Mouse (Mus musculus): ENCODE measurements around the gene 2210016L21Rik. TPM values are rescaled to one million over a fixed set of nuclear protein-coding genes. Genes with fewer than 3 reads are reported as not detected.

2210016L21Rik gene
- polyA plus RNA-seq, 1 experiment from 2014 or later, result 48.0 TPM

DNA sequence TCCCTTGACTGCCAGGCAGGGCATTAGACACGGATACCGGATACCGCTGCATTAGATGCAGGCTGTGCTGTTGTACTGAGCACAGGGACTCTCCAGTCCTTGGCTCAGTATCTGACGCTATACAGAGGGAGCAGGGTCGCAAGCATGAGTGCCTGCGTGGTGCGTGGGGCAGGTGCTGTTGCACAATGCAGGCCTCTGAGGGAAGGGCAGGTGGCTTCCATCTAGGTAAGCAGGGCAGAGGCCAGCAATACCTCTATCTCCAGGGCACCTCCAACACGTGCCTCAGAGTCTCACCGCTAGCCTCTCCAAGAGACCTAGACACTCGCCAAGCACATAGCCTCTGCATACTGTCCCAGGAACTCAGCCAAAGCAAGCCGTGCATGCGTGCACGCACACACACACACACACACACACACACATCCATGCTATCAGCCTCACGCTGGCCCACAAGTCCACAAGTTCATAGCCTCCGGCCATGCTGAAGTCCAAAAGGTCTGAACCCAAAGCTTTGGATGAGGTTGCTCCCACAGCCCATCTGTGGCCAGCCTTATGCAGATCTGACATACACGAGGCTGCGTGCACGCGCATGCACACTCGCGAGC, 9.4 kb downstream of the 2210016L21Rik start:
- no peaks in the 10 kb centered on the region for H3K27me3 ChIP-seq (ENCODE audit: control insufficient read depth, insufficient read depth, low read depth, low read length)
- H3K36me3 ChIP-seq (ENCODE audit: control insufficient read depth, insufficient read depth, low read length), result peaks cover 11% of the 10 kb centered on the region
- no peak for ATAC-seq (ENCODE audit: low read depth)
- no peak overlapping the region for H3K4me2 ChIP-seq (ENCODE audit: low read depth, low read length)
- 75% methylated on average over 21 of the region's 21 CpGs for WGBS
- H3K4me1 ChIP-seq (replicated peaks; ENCODE audit: control insufficient read depth, insufficient read depth, low read length), result peaks cover 4% of the 10 kb centered on the region; the same call in 1 of the 2 replicates
- no peak overlapping the region for H3K4me3 ChIP-seq (ENCODE audit: low read length)
- H3K27ac ChIP-seq (ENCODE audit: low read length), result no peak overlapping the region
- no peaks in the 10 kb centered on the region for H3K9me3 ChIP-seq (ENCODE audit: control insufficient read depth, low read length)
- no peak overlapping the region for H3K9ac ChIP-seq (ENCODE audit: low read length)

DNA sequence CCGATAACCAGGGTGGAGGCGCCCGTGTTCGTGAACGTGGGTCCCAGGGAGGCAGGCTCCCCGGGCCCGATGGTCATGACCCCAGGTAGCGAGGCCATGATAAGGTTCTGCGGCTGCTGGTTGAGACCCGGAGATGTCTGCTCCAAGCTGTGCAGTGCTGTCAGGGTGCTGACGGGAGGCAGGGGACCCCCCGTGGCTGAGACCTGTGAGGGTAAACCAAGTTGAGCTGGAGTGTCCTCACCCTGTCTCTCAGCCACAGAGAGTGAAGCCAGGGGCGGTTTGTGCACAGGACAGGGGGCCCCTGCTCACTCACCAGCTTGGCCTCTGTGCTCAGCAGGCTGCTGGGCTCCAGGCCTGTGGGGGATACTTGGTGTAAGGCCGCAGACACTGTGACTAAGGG, 11.4 kb downstream of the 2210016L21Rik start:
- 70% methylated on average over 14 of the region's 14 CpGs for WGBS
- ATAC-seq (ENCODE audit: low read depth), result no peak

DNA sequence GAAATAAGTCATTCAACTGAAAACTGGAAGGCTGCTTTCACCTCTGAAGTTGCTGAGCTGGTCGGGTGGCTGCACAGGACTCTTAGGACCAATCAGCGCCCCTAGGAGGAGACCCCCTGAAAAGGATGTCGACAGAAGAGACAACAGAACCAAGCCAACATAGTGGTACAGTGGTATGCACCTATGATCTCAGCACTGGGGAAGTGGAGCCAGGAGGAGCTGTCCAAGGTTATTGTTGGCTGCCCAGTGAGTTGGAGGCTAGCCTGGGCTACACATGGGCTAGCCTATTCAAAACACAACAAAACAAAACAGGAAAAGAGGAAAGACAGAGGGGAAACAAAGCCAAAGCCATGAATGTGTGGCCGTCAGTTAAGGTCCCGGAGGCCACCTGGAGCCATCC, 16.1 kb downstream of the 2210016L21Rik start:
- H3K27ac ChIP-seq (ENCODE audit: low read length), result no peak overlapping the region
- H3K4me2 ChIP-seq (ENCODE audit: low read depth, low read length), result no peak overlapping the region
- H3K27me3 ChIP-seq (ENCODE audit: control insufficient read depth, insufficient read depth, low read depth, low read length), result no peaks in the 10 kb centered on the region
- no peak for ATAC-seq (ENCODE audit: low read depth)
- no peak overlapping the region for H3K9ac ChIP-seq (ENCODE audit: low read length)
- WGBS, result 85% methylated on average over 5 of the region's 5 CpGs
- no peaks in the 10 kb centered on the region for H3K9me3 ChIP-seq (ENCODE audit: control insufficient read depth, low read length)
- H3K4me3 ChIP-seq (ENCODE audit: low read length), result no peak overlapping the region
- no peaks in the 10 kb centered on the region; the same call in 1 of the 2 replicates for H3K4me1 ChIP-seq (replicated peaks; ENCODE audit: control insufficient read depth, insufficient read depth, low read length)
- H3K36me3 ChIP-seq (ENCODE audit: control insufficient read depth, insufficient read depth, low read length), result no peaks in the 10 kb centered on the region

More for the DNA sequence above, 11.4 kb downstream of the 2210016L21Rik start:
- no peak overlapping the region for H3K9ac ChIP-seq (ENCODE audit: low read length)
- H3K4me1 ChIP-seq (replicated peaks; ENCODE audit: control insufficient read depth, insufficient read depth, low read length), result peaks cover 4% of the 10 kb centered on the region; the same call in 1 of the 2 replicates
- H3K9me3 ChIP-seq (ENCODE audit: control insufficient read depth, low read length), result no peaks in the 10 kb centered on the region
- no peak overlapping the region for H3K27ac ChIP-seq (ENCODE audit: low read length)
- no peaks in the 10 kb centered on the region for H3K27me3 ChIP-seq (ENCODE audit: control insufficient read depth, insufficient read depth, low read depth, low read length)
- H3K4me2 ChIP-seq (ENCODE audit: low read depth, low read length), result no peak overlapping the region
- H3K4me3 ChIP-seq (ENCODE audit: low read length), result no peak overlapping the region
- H3K36me3 ChIP-seq (ENCODE audit: control insufficient read depth, insufficient read depth, low read length), result 0 out of 2 replicates have a peak, but pooled peaks cover 2% of the 10 kb centered on the region

DNA sequence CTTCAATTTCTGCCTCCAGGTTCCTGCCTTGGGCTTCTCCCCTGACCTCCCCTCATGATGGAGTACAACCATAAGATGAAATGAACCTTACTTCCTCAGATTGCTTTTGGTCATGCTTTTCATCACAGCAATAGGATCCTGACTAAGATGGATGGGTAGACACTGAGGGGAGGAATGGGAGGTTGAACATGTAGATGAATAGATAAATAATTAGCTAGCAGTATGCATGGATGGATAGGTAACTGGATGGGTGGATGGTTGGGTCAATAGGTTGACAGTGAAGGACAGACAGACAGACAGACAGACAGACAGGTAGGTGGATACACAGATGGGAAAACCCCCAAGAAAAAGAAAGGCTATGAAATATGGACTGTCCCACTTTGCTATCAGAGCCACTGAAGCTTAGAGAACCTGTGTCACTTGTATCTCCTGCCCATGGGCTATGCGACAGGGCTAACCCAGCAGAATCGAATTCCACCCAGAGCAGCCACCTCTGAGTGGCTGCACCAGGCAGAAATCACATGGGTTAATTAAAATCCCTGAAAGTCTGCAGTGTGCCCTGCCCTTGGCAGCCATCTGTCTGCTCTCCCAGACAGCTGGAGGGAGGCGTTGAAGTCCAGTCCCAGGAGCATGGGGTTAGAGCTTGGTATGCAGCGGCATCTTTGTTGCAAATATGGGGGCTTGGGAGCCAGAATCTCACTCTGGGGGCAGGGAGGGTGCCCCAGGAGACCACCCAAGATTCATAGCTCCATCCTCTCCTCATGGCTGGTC, 19.8 kb downstream of the 2210016L21Rik start:
- H3K4me2 ChIP-seq (ENCODE audit: low read depth, low read length), result no peak overlapping the region
- no peak overlapping the region for H3K4me3 ChIP-seq (ENCODE audit: low read length)
- no peaks in the 10 kb centered on the region for H3K9me3 ChIP-seq (ENCODE audit: control insufficient read depth, low read length)
- peak; percentile 62; the same call in 1 of the 2 replicates for ATAC-seq (ENCODE audit: low read depth)
- peaks cover 4% of the 10 kb centered on the region; the same call in 1 of the 2 replicates for H3K4me1 ChIP-seq (replicated peaks; ENCODE audit: control insufficient read depth, insufficient read depth, low read length)
- no peaks in the 10 kb centered on the region for H3K36me3 ChIP-seq (ENCODE audit: control insufficient read depth, insufficient read depth, low read length)
- H3K27ac ChIP-seq (ENCODE audit: low read length), result no peak overlapping the region
- no peaks in the 10 kb centered on the region for H3K27me3 ChIP-seq (ENCODE audit: control insufficient read depth, insufficient read depth, low read depth, low read length)
- 28% methylated on average over 4 of the region's 4 CpGs for whole genome bisulfite sequencing
- H3K9ac ChIP-seq (ENCODE audit: low read length), result no peak overlapping the region

DNA sequence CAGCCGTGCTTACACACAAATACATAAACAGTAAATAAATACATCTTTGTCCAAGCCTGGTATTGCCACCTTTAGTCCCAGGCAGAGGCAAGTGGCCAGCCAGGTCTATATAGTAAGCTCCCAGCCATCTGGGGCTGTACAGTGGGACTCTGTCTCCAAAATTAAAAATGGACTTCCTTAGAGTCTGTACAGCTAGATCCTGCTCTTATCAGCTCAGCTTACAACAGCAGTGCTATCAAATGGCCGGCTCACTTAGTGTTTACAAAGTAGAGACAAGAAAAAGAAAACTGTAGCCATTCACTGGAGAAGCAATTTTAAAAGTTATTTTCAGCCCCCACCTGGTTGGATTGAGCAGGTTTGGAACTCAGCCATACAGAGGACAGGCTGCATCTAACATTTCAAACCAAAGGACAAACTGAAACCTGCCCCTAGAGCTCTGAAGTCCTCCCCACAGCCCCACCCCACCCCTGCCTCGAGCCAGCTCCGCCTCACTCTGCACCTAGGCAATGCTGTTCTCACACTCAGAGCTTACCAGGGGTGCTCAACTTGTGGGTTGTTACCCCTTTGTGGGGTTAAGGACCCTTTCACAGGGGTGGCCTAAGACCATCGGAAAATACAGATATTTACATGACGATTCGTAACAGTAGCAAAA, 22.5 kb downstream of the 2210016L21Rik start:
- Histone ChIP-seq H3K9ac (ENCODE audit: low read length) (no peak overlapping the region; the same call in 1 of the 2 replicates), H3K4me2 (ENCODE audit: low read depth, low read length) (no peak overlapping the region), H3K27me3 (ENCODE audit: control insufficient read depth, insufficient read depth, low read depth, low read length) (no peaks in the 10 kb centered on the region), H3K27ac (ENCODE audit: low read length) (no peak overlapping the region), H3K9me3 (ENCODE audit: control insufficient read depth, low read length) (no peaks in the 10 kb centered on the region), H3K4me1 (replicated peaks; ENCODE audit: control insufficient read depth, insufficient read depth, low read length) (peaks cover 4% of the 10 kb centered on the region; the same call in 1 of the 2 replicates), H3K36me3 (ENCODE audit: control insufficient read depth, insufficient read depth, low read length) (no peaks in the 10 kb centered on the region), H3K4me3 (ENCODE audit: low read length) (no peak overlapping the region)
- ATAC-seq (ENCODE audit: low read depth), result no peak
- WGBS, result 30% methylated on average over 7 of the region's 7 CpGs

DNA sequence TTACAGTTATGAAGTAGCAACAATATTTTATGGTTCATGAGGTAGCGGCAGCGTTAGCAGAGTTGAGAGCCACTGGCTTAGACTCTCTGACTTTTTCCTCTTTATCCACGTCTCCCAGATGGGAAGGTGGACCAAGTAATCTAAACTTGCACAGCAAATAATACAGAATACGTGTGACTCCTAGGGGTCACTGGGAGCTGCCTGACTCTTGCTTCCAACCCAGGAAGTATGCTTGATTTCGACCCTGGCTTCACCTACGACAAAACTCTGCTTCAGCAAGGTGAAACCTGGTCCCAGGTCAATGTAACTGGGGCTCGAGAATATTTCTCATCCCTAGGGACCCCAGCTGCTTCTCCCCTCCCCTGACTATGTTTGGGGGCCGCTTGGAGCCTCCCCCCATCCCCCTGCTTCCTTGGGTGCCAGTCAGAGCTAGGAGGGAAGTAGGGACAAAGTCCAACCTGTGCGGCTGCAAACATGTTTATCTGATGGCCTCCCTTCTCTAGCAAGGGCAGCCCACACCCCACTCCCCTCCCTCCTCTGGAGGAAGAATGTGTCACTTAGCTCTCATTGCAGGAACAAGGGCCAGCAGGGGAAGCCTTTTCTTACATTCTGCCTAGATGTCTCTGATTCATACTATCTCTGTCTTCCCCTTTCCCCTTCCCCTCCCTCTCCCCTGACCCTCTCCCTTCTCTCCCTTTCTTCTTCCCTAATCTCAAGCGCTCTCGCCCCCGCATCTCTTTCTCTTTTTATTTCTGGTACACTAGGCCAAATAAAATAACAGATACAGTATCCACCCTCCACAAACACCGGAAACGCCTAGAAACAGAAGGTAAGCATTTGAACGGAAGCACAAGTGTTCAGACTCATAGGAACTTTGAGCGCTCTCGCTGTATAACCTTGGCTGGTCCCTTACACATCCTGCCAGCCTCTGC, 23.3 kb downstream of the 2210016L21Rik start:
- Histone ChIP-seq H3K36me3 (ENCODE audit: control insufficient read depth, insufficient read depth, low read length) (no peaks in the 10 kb centered on the region), H3K9me3 (ENCODE audit: control insufficient read depth, low read length) (no peaks in the 10 kb centered on the region), H3K4me2 (ENCODE audit: low read depth, low read length) (no peak overlapping the region), H3K4me3 (ENCODE audit: low read length) (no peak overlapping the region), H3K27me3 (ENCODE audit: control insufficient read depth, insufficient read depth, low read depth, low read length) (no peaks in the 10 kb centered on the region), H3K27ac (ENCODE audit: low read length) (no peak overlapping the region), H3K9ac (ENCODE audit: low read length) (no peak overlapping the region; the same call in 1 of the 2 replicates), H3K4me1 (replicated peaks; ENCODE audit: control insufficient read depth, insufficient read depth, low read length) (peaks cover 4% of the 10 kb centered on the region; the same call in 1 of the 2 replicates)
- WGBS, result 37% methylated on average over 17 of the region's 17 CpGs
- ATAC-seq (ENCODE audit: low read depth), result no peak

DNA sequence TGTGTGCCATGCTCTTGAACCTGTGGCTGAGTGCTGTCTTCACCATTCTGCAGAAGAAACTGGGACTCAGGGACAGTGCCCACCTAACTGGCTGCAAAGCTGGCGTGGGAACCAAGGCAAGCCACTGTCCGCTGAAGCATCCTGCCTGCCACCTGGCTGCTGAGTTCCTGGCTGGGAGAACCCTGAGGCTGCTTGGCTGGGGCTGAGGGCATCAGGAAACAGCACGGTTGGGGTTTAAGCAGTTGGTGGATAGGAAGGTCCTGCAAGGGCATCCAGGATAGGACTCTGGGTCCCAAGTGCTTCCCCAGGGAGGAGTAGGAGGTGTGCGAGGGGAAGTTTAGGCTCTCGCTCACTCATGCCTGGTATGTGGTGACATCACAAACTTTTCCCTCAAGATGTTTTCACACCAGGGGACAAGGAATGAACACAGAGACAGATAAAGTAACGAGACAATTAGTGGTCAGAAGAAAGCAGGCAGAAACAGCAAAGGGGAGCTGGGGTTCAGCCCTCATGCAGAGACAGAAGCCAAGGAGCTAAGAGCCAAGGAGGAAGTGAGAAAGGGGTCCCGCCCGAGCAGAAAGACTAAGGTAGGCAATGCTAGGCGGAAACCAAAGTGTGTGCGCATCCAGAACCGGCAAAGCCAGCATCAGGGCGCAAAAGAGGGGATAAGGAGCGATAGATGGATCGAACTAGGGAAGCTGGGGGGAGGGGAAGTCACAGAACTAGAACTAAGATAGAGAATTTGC, 25.7 kb downstream of the 2210016L21Rik start:
- Histone ChIP-seq H3K9me3 (ENCODE audit: control insufficient read depth, low read length) (no peaks in the 10 kb centered on the region), H3K4me1 (replicated peaks; ENCODE audit: control insufficient read depth, insufficient read depth, low read length) (0 out of 2 replicates have a peak, but pooled peaks cover 4% of the 10 kb centered on the region), H3K4me2 (ENCODE audit: low read depth, low read length) (no peak overlapping the region), H3K27ac (ENCODE audit: low read length) (no peak overlapping the region), H3K4me3 (ENCODE audit: low read length) (no peak overlapping the region), H3K27me3 (ENCODE audit: control insufficient read depth, insufficient read depth, low read depth, low read length) (no peaks in the 10 kb centered on the region), H3K36me3 (ENCODE audit: control insufficient read depth, insufficient read depth, low read length) (no peaks in the 10 kb centered on the region), H3K9ac (ENCODE audit: low read length) (no peak overlapping the region)
- WGBS, result 26% methylated on average over 14 of the region's 14 CpGs
- no peak for ATAC-seq (ENCODE audit: low read depth)

DNA sequence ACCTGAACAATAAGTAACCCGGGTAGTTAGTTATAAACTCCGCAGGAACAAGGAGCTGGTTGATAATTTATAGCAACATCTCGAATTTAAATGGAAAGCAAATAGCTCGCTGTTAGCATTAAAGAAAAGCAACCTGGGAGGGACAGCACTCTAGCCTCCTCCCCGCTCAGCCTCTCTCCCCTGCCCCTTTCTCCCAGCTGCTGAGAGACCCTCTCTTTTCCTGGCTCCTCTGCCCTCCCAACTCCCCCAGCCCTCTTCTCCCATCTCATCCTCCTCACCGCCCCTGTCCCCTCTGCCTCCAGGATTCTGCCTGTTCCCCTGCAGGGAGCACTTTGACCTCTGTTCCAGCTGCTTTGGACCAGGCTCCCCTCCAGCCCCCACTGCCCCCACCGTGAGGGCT, 26.7 kb downstream of the 2210016L21Rik start:
- H3K4me2 ChIP-seq (ENCODE audit: low read depth, low read length), result no peak overlapping the region
- H3K9me3 ChIP-seq (ENCODE audit: control insufficient read depth, low read length), result no peaks in the 10 kb centered on the region
- H3K27me3 ChIP-seq (ENCODE audit: control insufficient read depth, insufficient read depth, low read depth, low read length), result no peaks in the 10 kb centered on the region
- WGBS, result 22% methylated on average over 7 of the region's 7 CpGs
- no peak for ATAC-seq (ENCODE audit: low read depth)
- no peak overlapping the region for H3K27ac ChIP-seq (ENCODE audit: low read length)
- H3K4me3 ChIP-seq (ENCODE audit: low read length), result no peak overlapping the region
- no peak overlapping the region for H3K9ac ChIP-seq (ENCODE audit: low read length)
- no peaks in the 10 kb centered on the region for H3K36me3 ChIP-seq (ENCODE audit: control insufficient read depth, insufficient read depth, low read length)
- 0 out of 2 replicates have a peak, but pooled peaks cover 4% of the 10 kb centered on the region for H3K4me1 ChIP-seq (replicated peaks; ENCODE audit: control insufficient read depth, insufficient read depth, low read length)

Data from lung, embryonic 16.5 days (tissue).